Mouse (Mus musculus) gastrocnemius, adult 2 months (tissue): ENCODE measurements around the gene Fbrsl1. TPM values are rescaled to one million over a fixed set of nuclear protein-coding genes. Genes with fewer than 3 reads are reported as not detected.

Experiments used
- DNase-seq: peaks from one replicate; pipeline ENCODE4 v3.0.0; 2022
- H3K27ac ChIP-seq: fragments of 200-600 bp; 2 replicates; pipeline ENCODE4 v1.8.1; 2022; ENCODE audit warnings: mild to moderate bottlenecking
- H3K4me3 ChIP-seq: fragments of 200-600 bp; 2 replicates; pipeline ENCODE4 v1.8.1; 2022; ENCODE audit warnings: mild to moderate bottlenecking, moderate library complexity
- CTCF ChIP-seq: fragments of 200-600 bp; IDR thresholded peaks from 2 replicates; pipeline ENCODE4 v1.8.1; 2022; ENCODE audit warnings: antibody characterized with exemption, mild to moderate bottlenecking, moderate library complexity
- intact Hi-C: fragments of 180-260 bp; cut with DNase I; formaldehyde crosslinking; loops from one replicate; pipeline ENCODE4 v1.15.1; 2025
- total RNA-seq, 2 experiments: library from RNA; stranded (reverse); gene quantifications; 2 replicates each; pipeline ENCODE4 v1.2.3; 2021

Gene Fbrsl1
- total RNA-seq, 2 experiments from 2014 or later, result 32.7 to 36.8 TPM

GRCm38 (mm10) chr5:110395006-110395661 is 53.2 kb downstream of the Fbrsl1 start:
- H3K27ac ChIP-seq, result no peak overlapping the region
- intact Hi-C loops, result no loop called here
- no peak for TF ChIP-seq CTCF
- no peak for DNase-seq
- H3K4me3 ChIP-seq, result no peak overlapping the region

GRCm38 (mm10) chr5:110392727-110393126 is 55.6 kb downstream of the Fbrsl1 start:
- Histone ChIP-seq H3K27ac (no peak overlapping the region), H3K4me3 (no peak overlapping the region)
- DNase-seq, result no peak
- intact Hi-C loops, result no loop called here
- TF ChIP-seq CTCF, result no peak

- intact Hi-C loops, result no loop called here
- TF ChIP-seq CTCF, result no peak
- no peak for DNase-seq
- H3K27ac ChIP-seq, result no peak overlapping the region
- H3K4me3 ChIP-seq, result no peak overlapping the region
Measured at GRCm38 (mm10) chr5:110390631-110391030, 57.7 kb downstream of the Fbrsl1 start.

GRCm38 (mm10) chr5:110387332-110387731 is 61.0 kb downstream of the Fbrsl1 start:
- DNase-seq, result no peak

GRCm38 (mm10) chr5:110386371-110387330 is 61.7 kb downstream of the Fbrsl1 start:
- Histone ChIP-seq H3K4me3 (peak overlapping the region; percentile 83), H3K27ac (0 out of 2 replicates have a peak overlapping the region, but pooled peaks have one; percentile 48)
- peak; percentile 83 for DNase-seq
- TF ChIP-seq CTCF, result no peak
- intact Hi-C loops, result no loop called here

More at GRCm38 (mm10) chr5:110387332-110387731, 61.0 kb downstream of the Fbrsl1 start:
- Histone ChIP-seq H3K27ac (no peak overlapping the region), H3K4me3 (peak overlapping the region; percentile 83)
- TF ChIP-seq CTCF, result no peak
- intact Hi-C loops, result no loop called here

- Histone ChIP-seq H3K27ac (no peak overlapping the region), H3K4me3 (no peak overlapping the region)
- intact Hi-C loops, result no loop called here
- DNase-seq, result no peak
- TF ChIP-seq CTCF, result no peak
Measured at GRCm38 (mm10) chr5:110385263-110385662, 63.0 kb downstream of the Fbrsl1 start.

- Histone ChIP-seq H3K4me3 (no peak overlapping the region), H3K27ac (no peak overlapping the region)
- intact Hi-C loops, result no loop called here
- TF ChIP-seq CTCF, result no peak
- DNase-seq, result no peak
Measured at GRCm38 (mm10) chr5:110384491-110384890, 63.8 kb downstream of the Fbrsl1 start.

- intact Hi-C loops, result no loop called here
- no peak overlapping the region for H3K4me3 ChIP-seq
- no peak for DNase-seq
- H3K27ac ChIP-seq, result no peak overlapping the region
- peak; percentile 13; the same call in 1 of the 2 replicates for TF ChIP-seq CTCF
Measured at GRCm38 (mm10) chr5:110379823-110380222, 68.5 kb downstream of the Fbrsl1 start.

- TF ChIP-seq CTCF, result no peak
- DNase-seq, result no peak
- intact Hi-C loops, result no loop called here
- H3K27ac ChIP-seq, result no peak overlapping the region
- H3K4me3 ChIP-seq, result no peak overlapping the region
Measured at GRCm38 (mm10) chr5:110379086-110379485, 69.2 kb downstream of the Fbrsl1 start.

- DNase-seq, result no peak
- intact Hi-C loops, result no loop called here
- H3K27ac ChIP-seq, result no peak overlapping the region
Measured at GRCm38 (mm10) chr5:110378181-110378583, 70.1 kb downstream of the Fbrsl1 start.

GRCm38 (mm10) chr5:110376802-110377433 is 71.4 kb downstream of the Fbrsl1 start:
- TF ChIP-seq CTCF, result peak; percentile 80
- intact Hi-C loops, result loop anchor here (2.0 kb wide), 1 partner anchor 52 kb away; no protein-coding TSS in a partner anchor
- no peak overlapping the region for H3K4me3 ChIP-seq
- H3K27ac ChIP-seq, result no peak overlapping the region
- DNase-seq, result peak; percentile 81

More at GRCm38 (mm10) chr5:110378181-110378583, 70.1 kb downstream of the Fbrsl1 start:
- TF ChIP-seq CTCF, result no peak
- no peak overlapping the region for H3K4me3 ChIP-seq

- no peak for DNase-seq
- no peak; the same call in 1 of the 2 replicates for TF ChIP-seq CTCF
- intact Hi-C loops, result no loop called here
- Histone ChIP-seq H3K4me3 (peak overlapping the region; percentile 69), H3K27ac (peak overlapping the region; percentile 91)
Measured at GRCm38 (mm10) chr5:110363822-110364545, 84.3 kb downstream of the Fbrsl1 start.
